Mouse (Mus musculus) left cerebral cortex, adult 11 months (tissue): ENCODE measurements around the gene Klf6.

Source experiments
- DNase-seq: peaks from one replicate; pipeline ENCODE4 v3.0.0; 2022; ENCODE audit warnings: low spot score

Gene Klf6

DNA sequence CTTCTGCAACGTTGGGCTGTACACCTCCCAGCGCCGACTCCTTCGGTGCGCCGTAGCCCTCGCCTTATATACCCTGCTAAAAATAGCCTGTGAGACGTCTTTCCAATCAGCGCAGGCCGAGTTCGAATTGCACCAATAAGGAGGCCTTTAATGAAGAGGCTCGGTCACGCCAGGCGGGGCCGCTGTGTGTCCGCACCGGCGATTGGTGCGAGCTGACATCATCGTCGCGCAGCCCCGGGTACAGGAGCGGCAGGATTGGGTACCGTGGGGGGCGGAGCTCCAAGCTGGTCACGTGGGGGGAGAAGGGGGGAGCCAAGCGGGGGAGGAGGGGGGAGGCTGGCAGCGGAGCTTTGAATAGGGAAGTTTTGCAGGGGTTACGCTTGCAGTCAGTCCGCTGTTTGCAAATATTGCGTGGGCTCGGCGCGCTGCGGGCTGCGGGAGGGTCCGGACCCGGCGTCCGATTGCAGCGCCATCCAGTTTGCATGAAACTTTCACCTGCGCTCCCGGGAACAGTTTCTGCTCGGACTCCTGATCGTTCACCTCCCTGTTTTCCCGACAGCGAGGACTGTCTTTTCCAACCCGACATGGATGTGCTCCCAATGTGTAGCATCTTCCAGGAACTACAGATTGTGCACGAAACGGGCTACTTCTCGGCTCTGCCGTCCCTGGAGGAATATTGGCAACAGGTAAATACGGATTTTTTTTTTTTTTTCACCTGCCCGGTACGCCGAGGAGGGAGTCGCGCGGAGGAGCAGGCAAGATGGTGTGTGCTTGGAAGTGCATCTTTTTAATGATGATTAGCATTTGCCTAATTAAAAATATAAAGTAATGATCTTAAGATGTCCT, at the start of gene Klf6:
TSS of gene Klf6 (plus strand) at position 326 of the 846 bp plus-strand sequence.
- peak; percentile 100 for DNase-seq

DNA sequence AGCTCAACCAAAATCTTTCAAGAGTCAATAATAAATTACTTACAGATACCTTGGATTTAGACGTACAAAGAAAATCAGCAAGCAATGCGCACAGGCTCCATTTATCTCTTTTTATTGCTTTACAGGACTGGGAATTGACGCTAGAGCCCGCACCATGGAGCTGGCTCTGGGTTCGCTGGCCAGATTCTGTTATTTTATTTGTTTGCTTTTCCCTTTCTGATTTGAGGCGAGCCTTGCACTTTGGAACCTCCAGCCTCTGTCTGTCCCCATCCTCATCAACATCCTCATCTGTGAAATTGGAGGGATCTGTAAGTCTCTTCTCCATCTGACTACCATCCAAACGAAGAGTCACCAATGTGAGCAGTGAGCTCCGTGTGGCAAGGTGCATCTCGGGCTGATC, 47.8 kb upstream of the Klf6 start:
- no peak for DNase-seq

DNA sequence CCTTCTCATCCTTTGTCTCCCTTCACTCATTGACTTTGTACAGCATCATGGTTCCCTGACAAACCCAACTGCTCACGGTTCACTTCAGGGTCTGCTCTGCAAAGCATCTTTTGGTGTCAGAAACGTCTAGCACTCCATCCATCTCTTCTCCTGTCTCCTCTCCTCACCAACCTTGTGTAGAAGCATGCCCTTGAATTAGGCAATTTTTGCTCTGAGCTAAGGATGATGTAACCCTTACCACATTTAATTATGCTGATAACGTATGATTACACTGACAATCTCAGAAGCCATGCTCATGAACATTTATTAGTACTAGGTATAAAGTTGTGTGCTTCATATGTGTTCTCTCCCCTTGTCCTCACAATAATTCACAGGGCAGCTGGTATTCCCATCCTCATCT, 44.0 kb upstream of the Klf6 start:
- DNase-seq: no peak

DNA sequence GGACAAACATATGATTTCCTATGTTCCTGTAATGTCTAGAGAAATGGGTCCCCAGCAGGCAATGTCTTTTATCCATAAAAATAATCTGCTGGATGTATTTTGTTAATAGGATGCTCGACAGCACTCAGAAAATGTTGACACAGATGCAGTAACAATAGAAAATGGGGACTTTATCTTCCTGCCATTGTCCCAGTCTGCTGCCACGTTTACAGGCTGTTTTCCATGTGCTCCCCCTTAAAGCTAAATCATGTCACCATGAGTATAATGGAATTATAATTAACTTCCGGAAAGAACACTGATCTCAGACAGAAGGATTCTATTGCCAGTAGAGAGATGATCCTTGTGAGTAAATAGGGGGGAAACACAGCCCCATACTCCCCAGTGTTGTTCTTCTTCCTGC, 42.1 kb upstream of the Klf6 start:
- no peak for DNase-seq

DNA sequence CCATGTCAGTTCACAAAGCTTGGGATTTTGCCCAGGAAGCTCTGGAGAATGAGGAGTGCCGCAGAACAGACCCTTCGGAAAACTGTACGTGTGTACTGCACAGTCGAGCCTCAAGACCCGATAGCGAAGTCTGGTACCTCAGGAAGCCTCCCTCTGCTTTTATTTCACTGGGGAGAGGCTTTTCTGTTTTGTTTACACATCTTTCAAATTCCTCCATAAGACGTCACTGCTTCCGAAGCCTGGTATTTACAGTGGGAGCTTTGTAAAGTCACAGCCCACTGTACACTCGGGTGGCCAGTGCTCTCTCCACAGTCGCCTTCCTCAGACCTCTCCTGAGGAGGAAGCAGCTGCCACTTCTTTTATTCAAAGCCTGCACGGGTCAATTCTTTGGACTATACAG, 38.7 kb upstream of the Klf6 start:
- no peak for DNase-seq

DNA sequence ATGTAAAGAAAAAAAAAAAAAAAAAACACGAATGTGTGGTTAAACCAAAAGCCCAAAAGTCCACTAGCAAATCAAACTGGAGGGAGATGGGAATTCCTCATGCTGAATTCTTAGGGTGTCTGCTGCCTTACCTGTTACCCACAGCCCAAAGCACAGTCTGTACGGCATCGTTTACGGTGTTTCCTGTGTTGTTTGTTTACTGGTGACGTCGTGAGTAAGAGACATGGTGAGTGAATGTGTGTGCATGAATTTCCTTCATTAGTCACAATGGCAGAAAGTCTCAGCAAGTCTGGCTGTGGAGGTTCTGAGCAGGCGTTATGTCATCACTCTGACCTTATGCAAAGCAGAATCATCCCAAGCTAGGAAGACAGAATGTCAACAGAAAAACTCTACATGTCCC, 38.1 kb upstream of the Klf6 start:
- no peak for DNase-seq

DNA sequence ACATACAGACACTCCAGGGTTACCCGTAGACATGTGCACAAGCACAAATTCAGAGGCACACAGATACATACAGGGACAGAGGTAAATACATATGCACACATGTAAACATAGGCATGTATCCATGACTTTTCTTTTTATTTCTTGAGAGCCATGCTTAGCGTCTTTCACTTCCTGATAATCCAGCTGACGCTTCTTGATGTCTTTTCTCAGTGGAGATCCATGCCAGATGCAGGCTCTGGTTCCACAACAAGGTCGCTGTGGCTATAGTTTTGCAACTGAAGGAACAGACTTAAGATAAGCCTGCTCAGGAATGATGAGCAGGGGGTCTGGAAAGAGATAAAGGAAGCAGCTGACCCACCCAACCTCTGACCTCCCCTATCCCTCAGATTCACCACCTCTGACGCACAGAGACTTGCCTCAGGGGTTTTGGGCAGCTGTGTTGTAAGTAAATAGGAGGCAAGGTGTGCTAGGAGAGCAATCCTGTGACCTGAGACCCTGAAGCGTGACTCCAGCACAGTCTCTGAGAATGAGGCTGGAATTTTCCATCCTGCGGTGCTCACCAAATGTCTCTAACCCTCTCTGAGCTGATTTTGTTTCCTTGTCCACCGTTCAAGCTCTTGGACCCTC, 37.0 kb upstream of the Klf6 start:
- no peak for DNase-seq

DNA sequence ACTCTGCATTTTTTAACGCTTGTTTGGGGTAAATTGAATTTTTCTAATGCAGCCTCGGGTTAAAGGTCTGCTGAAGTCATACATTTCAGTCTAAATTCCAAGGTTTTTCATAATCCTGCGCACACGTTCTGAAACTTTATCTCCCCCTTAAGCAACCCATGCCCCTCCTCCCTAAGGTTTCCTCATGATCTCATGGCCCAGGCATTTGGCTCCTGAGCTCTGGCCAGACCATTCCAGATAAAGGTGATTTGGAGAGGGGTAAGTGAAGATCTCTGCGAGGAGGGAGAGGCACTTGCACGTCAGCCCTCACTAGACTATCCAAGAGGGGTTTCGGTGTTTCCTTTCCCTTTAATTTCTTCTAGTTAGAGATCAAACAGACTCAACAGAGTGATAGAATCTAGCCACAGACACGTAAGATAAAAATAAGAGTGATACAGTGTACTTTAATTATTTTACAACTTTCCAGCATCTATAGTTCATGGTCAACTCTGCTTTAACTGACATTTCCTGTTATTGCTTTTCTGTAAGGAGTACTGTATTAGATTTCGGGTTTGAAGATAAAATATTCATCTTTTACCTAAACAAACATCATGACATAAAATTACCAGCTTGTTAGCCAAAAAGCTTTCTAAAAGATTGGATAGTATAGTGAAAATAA, 35.0 kb upstream of the Klf6 start:
- no peak for DNase-seq

DNA sequence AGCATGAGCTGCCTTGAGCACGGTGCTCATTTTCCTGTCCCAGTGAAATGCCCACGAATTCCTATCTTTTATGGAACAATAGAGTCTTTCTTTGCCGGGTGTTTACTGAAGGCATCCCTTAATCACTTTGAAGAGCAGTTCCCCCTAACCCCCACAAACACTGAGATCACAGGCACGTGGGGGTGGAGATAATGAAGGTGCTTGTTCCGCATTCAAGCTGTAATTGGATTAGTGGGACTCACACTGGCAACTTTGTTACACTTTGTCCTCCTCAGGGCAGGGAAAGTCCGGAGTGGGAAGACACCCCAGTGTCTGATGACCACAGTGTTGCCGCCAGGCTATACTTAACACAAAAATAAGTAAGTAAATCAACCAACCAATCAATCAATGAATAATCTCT, 29.3 kb upstream of the Klf6 start:
- DNase-seq: no peak

DNA sequence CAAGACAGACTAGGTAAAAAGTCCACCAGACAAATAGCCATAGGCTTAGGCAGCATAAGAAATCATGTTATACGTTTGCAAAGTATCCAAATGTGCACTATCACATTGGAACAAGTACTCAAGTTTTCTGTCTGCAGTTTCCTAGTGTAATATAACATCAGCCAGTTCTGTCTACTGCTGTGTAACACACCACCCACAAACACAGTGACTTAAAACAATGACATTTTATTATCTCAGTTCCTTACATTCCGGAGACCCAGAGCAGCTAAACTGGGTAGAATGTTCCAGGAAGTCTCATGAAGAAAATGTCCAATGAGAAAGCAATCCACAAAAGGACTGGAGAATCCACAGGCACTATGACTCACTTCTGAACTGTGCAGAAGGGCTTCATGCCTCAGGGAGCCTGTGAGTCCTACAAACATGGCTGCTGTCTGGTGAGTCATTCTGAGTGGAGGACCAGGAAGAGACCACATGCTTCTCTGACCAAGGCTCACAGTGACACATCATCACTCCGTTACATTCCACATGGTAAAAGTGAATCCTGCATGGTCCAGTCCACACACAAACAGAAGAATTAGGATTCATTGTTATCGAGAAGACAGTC, 24.0 kb upstream of the Klf6 start:
- no peak for DNase-seq

DNA sequence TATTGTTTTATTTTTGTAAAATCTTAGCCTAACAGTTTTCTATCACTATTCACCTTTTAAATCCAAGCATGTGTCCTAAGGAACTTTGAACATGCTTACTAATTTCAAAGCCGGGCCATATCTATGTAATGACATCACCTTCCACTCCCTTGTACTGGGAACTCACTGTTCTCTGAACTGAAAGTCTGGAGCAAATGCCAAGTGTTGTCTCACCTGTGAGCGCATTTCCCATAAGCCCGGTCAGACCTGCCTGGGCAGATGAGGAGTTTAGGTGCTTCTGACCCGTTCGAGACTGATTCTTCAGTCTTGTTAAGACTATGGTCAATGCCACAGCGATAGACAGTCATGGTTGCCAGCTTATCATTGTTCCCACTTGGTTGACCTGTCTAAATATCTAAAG, 19.9 kb upstream of the Klf6 start:
- DNase-seq: no peak

DNA sequence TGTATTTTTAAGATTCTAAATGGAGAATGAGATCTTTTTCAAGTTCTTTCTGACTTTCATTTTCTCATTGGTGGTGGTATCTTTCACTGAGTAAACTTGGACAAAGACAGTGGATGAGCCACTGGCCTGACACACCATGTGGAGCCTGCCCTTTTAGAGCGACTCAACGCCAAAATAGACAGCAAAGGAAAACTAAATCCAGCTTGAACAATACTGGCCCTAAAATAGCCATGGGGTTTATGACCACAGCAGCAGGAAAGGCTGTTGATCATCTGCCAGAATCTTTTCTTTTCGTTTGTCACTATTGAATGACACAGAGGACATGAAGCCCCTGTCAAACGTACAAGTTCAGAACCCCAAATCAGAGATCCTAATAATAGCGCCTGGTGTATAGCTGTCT, 18.4 kb upstream of the Klf6 start:
- no peak for DNase-seq

DNA sequence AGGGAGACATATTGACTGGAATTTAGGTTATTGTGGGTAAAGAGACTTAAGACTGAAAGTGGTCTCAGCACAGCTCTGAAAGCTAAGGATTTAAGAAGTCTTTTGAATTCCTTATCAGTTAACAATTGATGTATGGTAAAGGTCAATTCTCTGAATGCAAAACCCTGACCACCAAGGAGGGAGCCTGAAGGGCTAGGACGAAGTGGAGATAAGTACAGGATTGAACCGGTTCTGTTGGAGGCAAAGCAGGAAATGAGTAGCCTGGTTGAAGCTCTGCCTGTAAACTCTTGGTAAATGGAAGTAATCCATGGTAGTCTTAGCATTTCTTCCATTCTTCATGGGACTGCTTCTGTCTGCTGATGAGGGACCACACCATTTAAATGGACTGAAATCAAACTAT, 17.5 kb upstream of the Klf6 start:
- DNase-seq: no peak

DNA sequence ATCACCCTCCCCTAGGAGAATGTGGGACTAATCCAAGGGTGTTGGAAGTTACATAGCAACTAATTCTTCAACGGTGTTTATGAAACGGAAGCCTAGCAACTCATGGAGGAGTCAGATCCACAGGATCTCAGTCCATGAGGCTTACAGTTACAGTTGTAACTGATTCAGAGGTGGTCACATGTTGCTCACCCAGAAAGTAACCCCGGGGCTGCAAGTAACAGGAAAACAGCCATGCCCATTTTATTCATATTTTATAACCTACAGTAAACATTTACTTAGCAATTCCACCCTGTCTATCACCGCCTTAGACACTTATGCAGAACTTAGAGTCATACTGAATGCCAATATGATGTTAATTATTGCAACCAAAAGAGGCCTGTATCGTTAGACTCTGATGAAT, 16.9 kb upstream of the Klf6 start:
- no peak for DNase-seq

DNA sequence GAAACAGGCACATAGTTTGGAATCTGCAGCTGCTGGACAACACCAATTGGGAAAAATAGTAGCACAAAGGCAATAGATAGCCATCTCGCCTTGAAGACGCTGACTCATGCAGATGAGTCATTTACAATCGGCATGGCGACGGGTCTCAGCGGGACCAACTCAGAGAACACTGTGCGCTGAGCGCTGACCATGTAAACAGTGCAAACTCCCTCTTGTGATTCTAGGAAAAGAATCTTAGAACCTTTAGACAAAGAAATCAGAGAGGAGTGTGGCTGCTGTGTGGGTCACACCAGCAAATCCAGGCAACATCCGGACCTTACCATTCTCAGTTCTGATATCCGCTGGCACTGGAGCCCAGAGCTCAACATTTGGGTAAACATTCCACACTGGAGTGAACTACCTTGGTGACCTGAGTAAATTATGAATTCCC, 16.1 kb upstream of the Klf6 start:
- DNase-seq: no peak

DNA sequence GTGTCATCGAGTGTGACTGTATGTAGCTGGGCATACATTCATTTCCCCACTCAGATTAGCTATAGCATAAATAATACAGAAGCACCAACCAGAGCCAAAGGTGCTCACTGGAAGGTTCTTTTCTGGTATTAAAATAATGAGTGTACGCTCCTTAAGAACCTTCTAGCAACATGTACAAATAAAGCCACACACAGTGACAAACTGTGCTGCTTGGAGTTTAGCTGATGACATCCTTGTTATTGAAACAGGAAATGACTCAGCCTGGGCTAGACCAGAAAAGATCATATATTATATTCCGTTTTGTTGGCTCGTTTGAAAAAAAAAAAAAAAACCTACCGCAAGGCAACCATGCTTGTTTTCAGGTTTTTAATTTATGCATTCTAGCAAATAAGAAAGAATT, 15.7 kb upstream of the Klf6 start:
- no peak for DNase-seq

DNA sequence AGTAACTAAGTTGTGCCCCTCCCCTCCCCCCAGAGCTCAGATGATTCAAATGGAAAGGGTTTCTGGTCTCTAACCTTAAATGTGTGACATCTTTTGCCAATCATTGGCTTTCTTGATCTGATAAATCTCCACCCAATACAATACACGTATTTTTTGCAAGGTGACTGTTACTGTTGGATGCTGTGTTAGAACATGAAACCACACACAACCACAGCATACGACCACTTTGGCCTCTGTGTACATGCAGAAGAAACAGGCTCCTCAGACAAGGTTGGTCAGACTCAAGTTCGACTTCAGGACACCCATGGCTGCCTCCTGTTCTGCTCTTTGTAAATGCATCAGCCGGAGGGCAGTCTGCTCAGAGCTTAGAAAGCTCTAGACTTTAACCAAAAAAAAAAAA, 14.4 kb upstream of the Klf6 start:
- DNase-seq: no peak

DNA sequence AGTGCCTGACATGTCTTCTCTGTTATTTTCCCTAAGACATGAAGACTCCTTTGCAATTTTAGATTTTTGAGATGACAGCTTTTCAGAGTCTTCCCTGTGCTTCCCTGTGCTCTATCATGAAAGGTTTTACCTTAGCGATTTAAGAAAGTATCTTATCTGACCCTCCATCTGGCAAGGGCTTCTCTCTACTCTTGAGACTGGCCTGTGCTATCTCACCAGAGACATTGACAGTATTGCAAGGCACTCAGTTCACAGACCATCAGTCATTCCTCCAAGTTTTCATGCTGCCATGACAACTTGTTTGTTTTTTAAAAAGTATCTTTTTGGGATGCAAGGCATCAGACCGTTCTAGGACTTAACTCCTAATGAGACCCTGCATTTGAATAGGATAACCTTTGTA, 13.5 kb upstream of the Klf6 start:
- DNase-seq: no peak

DNA sequence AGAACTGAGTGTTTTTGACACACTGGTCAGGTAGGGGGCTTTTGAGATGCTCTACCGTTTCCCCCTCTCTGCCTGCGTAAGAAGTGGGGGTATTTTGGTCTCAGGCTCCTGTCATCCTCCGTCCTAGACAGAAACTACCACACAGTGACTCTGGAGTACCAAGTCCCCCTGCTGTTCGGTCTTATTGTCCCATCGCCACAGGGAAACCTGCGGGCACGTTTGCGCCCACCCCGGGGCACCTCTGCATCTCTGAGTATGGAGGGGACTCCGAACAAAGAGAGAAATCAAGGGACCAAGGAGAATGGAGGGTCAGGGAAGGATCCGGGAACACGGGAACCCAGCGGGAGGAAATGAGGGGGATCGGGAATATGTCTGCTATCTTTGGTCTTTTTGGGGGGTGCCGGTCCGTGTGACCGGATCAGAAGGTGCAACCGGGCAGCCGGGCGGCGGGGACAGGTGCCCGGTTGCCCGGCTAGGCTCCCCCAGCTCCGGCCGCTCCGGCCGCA, 578 bp upstream of the Klf6 start:
- DNase-seq: no peak

DNA sequence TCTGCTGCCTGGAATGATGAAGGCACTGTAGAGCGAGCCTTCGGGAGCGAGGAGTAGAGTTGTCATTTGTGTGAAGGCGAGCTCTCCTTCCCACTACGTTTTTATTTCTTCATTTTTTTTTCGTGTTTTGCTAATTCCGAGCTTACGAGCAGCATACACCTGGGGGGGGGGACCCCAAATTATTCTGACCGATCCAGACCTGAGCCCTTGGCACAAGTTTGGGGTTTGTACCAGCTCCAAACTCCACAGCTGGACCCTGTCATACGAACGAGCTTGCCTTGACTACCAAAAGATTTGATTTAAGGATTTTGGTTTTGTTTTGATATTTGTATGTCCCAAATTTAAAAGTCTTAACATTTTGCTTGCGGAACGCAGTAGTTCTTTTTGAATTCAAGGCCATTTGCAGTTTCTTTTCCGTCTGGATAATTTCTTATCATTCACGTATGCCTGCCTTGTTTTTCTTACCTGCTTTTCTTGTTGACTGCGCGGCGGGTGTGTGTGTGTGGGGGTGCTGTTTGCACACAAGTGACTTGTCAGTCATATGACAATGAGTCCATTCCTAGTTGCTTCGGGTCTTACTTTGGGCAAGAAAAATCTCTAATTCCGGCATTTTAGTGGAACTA, 832 bp downstream of the Klf6 start:
- DNase-seq: no peak

DNA sequence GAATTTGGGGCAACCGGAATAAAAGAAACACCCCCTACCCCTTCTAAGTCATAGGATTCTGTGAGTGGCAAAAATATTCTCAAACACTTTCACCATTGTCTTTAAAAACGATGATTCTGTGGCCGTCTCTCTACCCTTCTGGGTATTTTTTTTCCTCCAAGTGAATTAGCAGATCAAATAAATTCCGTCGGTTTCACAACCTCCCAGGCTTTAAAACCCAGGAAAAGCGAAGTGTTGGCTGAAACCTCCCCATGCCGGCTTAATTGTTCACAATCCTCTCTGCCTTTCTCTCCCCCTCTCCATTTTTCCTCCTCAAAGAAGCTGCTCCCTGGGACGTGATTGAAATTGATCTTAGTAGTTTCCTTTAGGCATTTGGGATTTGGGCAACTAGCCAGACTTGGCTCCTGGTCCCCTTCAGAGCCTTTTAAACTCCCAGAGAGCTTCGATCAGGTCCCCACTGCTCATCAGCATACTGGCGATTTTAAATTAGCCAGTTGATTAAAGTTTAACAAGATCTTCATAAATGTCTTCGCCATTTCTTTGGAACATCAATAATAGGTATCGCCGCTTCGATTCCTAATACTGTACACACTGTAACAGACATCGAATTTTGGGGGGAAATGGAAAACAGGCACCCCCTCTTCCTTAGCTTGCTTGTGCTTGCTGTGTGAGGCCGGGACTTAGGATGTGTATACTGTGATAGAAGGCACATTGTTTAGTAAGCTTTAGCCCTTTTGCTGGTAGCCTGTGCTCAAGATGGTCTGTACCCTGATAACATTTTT, 1.5 kb downstream of the Klf6 start:
- DNase-seq: no peak
